Mouse (Mus musculus): ENCODE measurements around the gene Pcp4.

DNA sequence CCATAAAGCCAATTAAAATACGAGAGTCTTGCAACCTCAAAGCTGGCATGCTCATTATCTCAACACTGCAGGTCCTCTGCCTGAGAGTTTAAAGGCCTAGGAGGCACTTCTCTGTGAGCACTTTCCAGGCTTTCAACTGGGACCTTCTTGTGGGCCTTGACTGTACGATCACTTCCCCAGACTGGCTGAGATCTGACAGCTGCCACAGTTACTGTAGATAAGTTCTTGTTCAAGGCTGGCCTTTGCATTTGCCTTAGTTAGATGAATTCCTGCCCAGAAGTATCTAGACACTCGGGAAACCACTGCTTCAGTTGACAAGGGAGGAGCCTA, 63.1 kb downstream of the Pcp4 start:
- TF ChIP-seq POLR2A (IDR thresholded peaks at IDR 0.05; ENCODE audit: insufficient read depth, low read length) (no peak), CTCF (IDR thresholded peaks at IDR 0.05; ENCODE audit: low read depth, low read length) (no peak), EP300 (IDR thresholded peaks at IDR 0.05; ENCODE audit: insufficient read depth, low read depth, low read length) (no peak)

All from ES-Bruce4 (cell line).